Mouse (Mus musculus): Measurements from ENCODE around the gene Taf1d.

GRCm38 (mm10) chr9:15305503-15306397, at the start of gene Taf1d:
- TF ChIP-seq CTCF (IDR thresholded peaks at IDR 0.05; ENCODE audit: borderline replicate concordance, insufficient read depth, low read length) (no peak), POLR2A (IDR thresholded peaks at IDR 0.05; ENCODE audit: low read depth, low read length) (peak; percentile 98)

Measured in embryonic fibroblast, embryonic 13.5 days (primary cell).